Mouse (Mus musculus) megakaryocyte, embryonic 14.5 days (primary cell): ENCODE data around the gene 4921517D22Rik. TPM values are rescaled to one million over a fixed set of nuclear protein-coding genes. Genes with fewer than 3 reads are reported as not detected.
A peak's percentile ranks its signal among the peaks of the same experiment; 100 is the strongest.
"Not testable (repeated sequence)": the region's sequence is repeated elsewhere in the genome, so short reads cannot be mapped to it uniquely, and the experiment has no call there.

Source experiments
- H3K27me3 ChIP-seq: replicated peaks from 2 replicates; pipeline ENCODE3; 2012; ENCODE audit warnings: inconsistent platforms
- H3K36me3 ChIP-seq: replicated peaks from 2 replicates; pipeline ENCODE3; 2012; ENCODE audit warnings: low read length, inconsistent platforms, mixed read lengths
- H3K4me1 ChIP-seq: 2 replicates; pipeline ENCODE4 v1.6.1; 2012; ENCODE audit warnings: inconsistent platforms
- H3K4me3 ChIP-seq: replicated peaks from 2 replicates; pipeline ENCODE3; 2012; ENCODE audit warnings: moderate library complexity, mild to moderate bottlenecking, inconsistent platforms
- H3K9me3 ChIP-seq: 2 replicates; pipeline ENCODE4 v1.6.1; 2012; ENCODE audit warnings: inconsistent platforms
- FLI1 ChIP-seq: IDR thresholded peaks from 2 replicates; pipeline ENCODE4 v1.6.1; 2012; ENCODE audit warnings: low read length, inconsistent platforms, mixed read lengths
- GATA1 ChIP-seq: IDR thresholded peaks from 3 replicates; pipeline ENCODE4 v1.6.1; 2012; ENCODE audit warnings: mixed read lengths, low read length, inconsistent platforms, borderline replicate concordance
- polyA plus RNA-seq: library from polyadenylated mRNA; stranded (reverse); fragments of >175 nt; gene quantifications from 2 replicates; pipeline ENCODE4 v1.2.3, GENCODE M21; 2012; ENCODE audit warnings: low replicate concordance; ENCODE audit not compliant: insufficient read depth

4921517D22Rik gene
- polyA plus RNA-seq, 1 experiment, result not detected

DNA sequence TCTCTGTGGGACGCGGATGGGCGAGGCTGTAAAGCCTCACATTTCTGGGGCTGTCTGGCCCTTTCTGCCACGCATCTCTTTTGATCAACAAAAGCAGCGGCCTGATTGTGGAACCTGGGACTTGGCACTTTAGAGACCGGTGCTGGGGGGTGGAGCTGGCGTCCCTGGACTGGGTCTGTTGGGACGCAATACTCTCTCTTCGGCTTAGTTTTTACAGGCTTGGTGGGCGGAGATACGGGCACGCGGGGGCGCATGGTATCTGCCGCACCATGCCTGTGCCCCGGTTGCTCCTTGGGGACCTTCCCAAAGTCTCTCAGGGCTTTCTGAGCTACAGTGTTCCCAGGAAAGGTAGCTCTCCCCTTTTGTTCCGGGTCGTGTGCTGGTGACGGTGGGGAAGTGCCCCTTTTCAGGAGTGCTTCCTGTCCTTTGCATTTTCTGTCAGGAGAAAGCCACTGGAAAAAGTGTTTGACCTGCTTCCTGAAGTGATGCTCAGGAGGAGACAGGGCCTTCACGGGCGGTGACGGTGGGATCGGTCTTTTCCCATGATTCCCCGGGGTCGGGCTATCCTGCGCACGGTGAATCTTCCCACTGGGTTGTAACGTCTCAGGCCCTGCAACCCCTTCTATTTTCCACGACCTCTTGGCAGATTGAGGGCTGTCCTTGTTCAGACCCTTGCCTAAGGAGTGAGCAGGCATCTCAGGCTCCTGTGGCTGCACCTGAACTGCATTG is 32.4 kb upstream of the 4921517D22Rik start:
- TF ChIP-seq GATA1 (no peak), FLI1 (no peak)
- Histone ChIP-seq H3K36me3 (no peaks in the 10 kb centered on the region), H3K9me3 (peaks cover 18% of the 10 kb centered on the region), H3K4me3 (no peak overlapping the region), H3K4me1 (peaks cover 39% of the 10 kb centered on the region), H3K27me3 (peaks cover 81% of the 10 kb centered on the region)

DNA sequence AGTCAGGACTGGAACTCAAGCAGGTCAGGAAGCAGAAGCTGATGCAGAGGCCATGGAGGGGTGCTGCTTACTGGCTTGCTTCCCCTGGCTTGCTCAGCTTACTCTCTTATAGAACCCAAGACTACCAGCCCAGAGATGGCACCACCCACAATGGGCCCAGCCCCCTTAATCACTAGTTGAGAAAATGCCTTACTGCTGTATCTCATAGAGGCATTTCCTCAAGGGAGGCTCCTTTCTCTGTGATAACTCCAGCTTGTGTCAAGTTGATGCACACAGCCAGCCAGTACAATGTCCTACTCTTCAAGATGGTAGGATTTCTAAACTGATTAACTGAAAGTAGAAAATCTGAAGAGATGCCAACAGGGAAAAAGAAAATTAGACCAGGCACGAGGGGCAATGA is 28.2 kb upstream of the 4921517D22Rik start:
- peaks cover 65% of the 10 kb centered on the region for H3K27me3 ChIP-seq
- H3K4me1 ChIP-seq, result peaks cover 27% of the 10 kb centered on the region
- not testable (repeated sequence) for H3K4me3 ChIP-seq, H3K36me3 ChIP-seq
- peaks cover 21% of the 10 kb centered on the region for H3K9me3 ChIP-seq

DNA sequence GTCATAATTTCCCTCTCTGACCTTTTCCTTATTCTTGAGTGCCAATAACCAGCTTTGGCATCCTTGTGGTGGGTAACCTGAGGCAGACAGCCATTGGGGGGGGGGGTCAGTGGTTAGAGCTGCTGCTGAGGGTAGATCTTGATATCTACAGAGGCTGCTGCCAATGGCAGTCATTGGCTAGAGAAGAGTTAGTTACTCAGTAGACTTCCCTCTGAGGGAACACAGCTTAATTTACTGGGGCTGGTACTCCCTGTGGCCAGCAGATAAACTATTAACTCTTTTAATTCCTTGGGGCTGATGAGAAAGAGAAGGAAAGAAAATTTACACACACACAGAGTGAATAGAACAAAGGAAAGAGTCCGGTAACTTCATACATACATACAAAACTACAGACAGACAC is 25.6 kb upstream of the 4921517D22Rik start:
- TF ChIP-seq FLI1 (no peak), GATA1 (no peak)
- H3K4me1 ChIP-seq, result peaks cover 27% of the 10 kb centered on the region
- no peak overlapping the region for H3K4me3 ChIP-seq
- H3K9me3 ChIP-seq, result peaks cover 18% of the 10 kb centered on the region
- no peaks in the 10 kb centered on the region for H3K36me3 ChIP-seq
- peaks cover 65% of the 10 kb centered on the region for H3K27me3 ChIP-seq

DNA sequence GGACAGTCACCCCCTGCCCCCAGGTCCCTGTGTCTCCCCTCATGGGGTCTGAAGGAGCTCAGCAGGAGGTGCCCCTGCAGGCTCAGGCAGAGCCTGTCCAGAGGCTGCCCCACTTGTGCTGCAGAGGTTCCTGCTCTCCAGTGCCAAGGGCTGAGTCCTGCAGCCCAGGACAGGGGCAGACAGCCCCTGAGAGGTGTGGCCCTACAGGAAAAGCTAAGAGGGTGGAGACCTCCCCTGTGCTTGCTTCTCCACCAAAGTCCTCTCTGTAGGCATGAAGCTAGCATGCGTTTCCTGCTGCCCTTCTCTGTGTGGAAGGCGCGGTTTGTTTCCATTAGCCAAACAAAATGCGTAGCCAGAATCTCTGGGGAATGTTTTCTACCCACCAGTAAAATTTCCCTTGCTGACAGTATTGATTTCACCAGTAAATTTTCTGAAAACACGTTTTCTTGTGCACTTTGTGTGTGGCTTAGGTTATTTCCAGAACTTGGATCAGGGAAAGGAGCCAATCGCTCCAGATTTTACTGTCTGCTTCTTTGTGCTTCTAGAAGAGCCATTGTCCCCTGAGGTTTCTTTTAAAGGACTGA is 25.0 kb upstream of the 4921517D22Rik start:
- H3K4me1 ChIP-seq, result peaks cover 22% of the 10 kb centered on the region
- H3K4me3 ChIP-seq, H3K36me3 ChIP-seq: not testable (repeated sequence)
- peaks cover 65% of the 10 kb centered on the region for H3K27me3 ChIP-seq
- peaks cover 18% of the 10 kb centered on the region for H3K9me3 ChIP-seq

DNA sequence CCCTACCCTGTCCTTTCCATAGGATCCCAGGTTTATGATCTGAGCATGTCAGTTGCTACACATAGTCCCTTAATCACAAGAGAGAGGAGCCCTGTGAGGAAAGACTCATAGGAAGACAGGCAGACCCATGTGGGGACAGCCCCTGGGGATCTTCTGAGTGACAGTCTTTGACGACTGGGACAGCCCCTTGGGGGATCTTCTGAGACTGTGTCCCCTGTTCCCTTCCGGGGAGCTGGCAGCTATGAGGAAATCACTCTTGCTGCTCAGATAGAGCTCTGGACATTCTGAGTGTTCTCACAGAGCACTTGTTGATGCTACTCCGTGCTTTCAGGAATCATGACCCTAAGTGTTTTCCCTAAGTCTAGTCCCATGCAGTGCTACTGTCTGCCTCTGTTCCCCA is 19.8 kb upstream of the 4921517D22Rik start:
- H3K36me3 ChIP-seq, result no peaks in the 10 kb centered on the region
- no peak overlapping the region for H3K4me3 ChIP-seq
- H3K4me1 ChIP-seq, result peaks cover 7% of the 10 kb centered on the region; the same call in 1 of the 2 replicates
- H3K27me3 ChIP-seq, result peaks cover 72% of the 10 kb centered on the region
- no peaks in the 10 kb centered on the region for H3K9me3 ChIP-seq
- no peak for TF ChIP-seq FLI1
- TF ChIP-seq GATA1, result no peak

DNA sequence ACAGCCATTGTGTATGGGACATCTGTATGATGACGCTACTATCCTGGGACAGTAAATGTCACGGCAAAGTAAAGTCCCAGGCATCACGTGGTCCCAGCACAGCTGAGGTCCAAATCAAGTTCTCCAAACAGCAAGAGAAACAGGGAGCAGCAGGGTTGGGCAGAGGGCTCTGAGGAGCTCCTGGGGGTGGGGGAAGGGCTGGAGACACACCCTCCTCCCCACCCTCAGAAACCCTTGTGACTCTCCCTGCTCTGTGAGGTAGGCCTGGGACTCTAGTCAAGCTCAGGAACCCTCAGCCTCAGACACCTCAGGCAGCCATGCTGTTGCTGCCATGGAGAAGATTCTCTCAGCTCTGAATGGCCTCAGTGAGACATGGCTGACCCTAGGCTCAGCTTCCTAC is 18.1 kb upstream of the 4921517D22Rik start, which contains the start of gene Spata31d1b:
Gene Spata31d1b (plus strand): TSS at position 301 of the 400 bp plus-strand sequence.
- not testable (repeated sequence) for H3K4me1 ChIP-seq, H3K36me3 ChIP-seq, H3K4me3 ChIP-seq, H3K9me3 ChIP-seq
- H3K27me3 ChIP-seq, result peaks cover 73% of the 10 kb centered on the region

DNA sequence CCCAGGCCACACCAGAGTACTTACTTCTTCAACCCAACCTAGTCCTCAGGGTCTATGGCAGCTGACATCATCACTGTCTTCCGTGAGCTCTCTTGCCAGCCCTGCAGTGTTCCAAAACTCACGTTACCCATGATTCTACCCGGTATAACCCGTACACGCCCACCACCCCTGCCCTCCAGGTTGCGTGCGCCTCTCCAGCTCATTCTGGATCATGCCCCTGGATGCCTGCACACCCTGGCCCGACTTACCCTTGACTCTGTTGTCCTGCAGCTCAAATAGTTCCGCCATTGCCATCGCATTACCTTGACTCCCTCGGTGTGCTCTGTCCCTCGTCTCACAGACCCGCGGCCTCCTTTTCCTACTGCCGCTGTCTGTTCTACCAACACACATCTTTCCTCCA is 16.3 kb upstream of the 4921517D22Rik start, which contains the start of gene Spata31d1a:
Gene Spata31d1a (minus strand): TSS at position 101 of the 400 bp plus-strand sequence.
- TF ChIP-seq FLI1 (no peak), GATA1 (no peak)
- no peaks in the 10 kb centered on the region for H3K36me3 ChIP-seq
- peak within 1 kb of the TSS; percentile 38 for H3K4me3 ChIP-seq
- 0 out of 2 replicates have a peak, but pooled peaks cover 3% of the 10 kb centered on the region for H3K9me3 ChIP-seq
- H3K27me3 ChIP-seq, result peaks cover 65% of the 10 kb centered on the region
- H3K4me1 ChIP-seq, result peaks cover 2% of the 10 kb centered on the region; the same call in 1 of the 2 replicates

DNA sequence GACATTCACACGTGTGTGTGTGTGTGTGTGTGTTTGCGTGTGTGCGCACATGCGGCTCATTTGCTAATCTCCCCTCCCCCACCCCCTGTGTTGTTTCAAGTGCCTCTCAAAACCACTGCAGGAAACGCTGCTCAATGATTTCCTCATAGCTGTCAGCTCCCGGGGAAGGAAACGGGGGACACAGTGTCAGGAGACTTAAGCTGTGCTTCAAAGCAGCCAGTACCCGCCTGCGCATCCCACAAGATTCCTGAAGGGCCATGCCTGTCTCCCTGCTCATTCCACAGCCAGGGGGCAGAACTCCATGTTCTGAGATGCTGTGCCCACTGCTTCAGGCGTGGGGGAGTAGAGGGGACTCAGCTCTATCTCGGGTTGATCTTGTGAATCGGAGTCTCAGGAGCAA is 10.7 kb upstream of the 4921517D22Rik start:
- H3K4me1 ChIP-seq, result peaks cover 21% of the 10 kb centered on the region
- TF ChIP-seq GATA1, result no peak
- H3K27me3 ChIP-seq, result peaks cover 63% of the 10 kb centered on the region
- peak overlapping the region; percentile 76 for H3K4me3 ChIP-seq
- 0 out of 2 replicates have a peak, but pooled peaks cover 3% of the 10 kb centered on the region for H3K9me3 ChIP-seq
- no peaks in the 10 kb centered on the region for H3K36me3 ChIP-seq

DNA sequence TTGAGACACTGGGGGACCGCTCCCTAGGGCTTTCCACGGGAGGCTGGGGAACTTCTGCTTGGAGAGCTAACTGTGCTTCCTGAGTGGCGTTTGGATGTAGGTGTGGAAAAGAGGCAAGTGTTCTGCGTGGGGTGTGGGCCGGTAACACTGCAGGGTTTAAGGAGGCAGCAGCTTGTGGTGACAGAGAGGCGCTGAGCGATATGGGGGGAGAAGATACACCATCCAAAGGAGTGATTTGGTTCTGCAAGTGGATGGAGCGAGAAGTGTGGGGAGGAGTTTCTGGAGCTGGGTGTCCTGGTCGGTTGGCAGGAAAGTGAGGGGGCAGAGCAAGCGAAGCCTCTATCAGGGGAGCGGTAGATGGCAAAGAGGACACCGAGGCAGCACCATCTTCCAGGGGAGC is 9.6 kb upstream of the 4921517D22Rik start:
- H3K36me3 ChIP-seq, result no peaks in the 10 kb centered on the region
- peaks cover 21% of the 10 kb centered on the region for H3K4me1 ChIP-seq
- peaks cover 63% of the 10 kb centered on the region for H3K27me3 ChIP-seq
- H3K4me3 ChIP-seq, result no peak overlapping the region
- 0 out of 2 replicates have a peak, but pooled peaks cover 3% of the 10 kb centered on the region for H3K9me3 ChIP-seq
- TF ChIP-seq GATA1, result no peak
- TF ChIP-seq FLI1, result no peak

DNA sequence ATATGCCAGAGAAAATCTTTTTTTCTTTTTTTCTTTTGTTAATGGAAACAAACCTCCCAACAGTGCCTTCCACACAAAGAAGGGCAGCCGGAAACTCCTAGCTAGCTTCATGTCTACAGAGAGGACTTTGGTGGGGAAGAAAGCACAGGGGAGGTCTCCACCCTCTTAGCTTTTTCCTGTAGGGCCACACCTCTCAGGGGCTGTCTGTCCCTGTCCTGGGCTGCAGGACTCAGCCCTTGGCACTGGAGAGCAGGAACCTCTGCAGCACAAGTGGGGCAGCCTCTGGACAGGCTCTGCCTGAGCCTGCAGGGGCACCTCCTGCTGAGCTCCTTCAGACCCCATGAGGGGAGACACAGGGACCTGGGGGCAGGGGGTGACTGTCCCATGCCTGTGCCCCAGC is 6.2 kb upstream of the 4921517D22Rik start:
- H3K9me3 ChIP-seq, H3K36me3 ChIP-seq, H3K4me3 ChIP-seq: not testable (repeated sequence)
- peaks cover 65% of the 10 kb centered on the region for H3K27me3 ChIP-seq
- peaks cover 18% of the 10 kb centered on the region for H3K4me1 ChIP-seq

DNA sequence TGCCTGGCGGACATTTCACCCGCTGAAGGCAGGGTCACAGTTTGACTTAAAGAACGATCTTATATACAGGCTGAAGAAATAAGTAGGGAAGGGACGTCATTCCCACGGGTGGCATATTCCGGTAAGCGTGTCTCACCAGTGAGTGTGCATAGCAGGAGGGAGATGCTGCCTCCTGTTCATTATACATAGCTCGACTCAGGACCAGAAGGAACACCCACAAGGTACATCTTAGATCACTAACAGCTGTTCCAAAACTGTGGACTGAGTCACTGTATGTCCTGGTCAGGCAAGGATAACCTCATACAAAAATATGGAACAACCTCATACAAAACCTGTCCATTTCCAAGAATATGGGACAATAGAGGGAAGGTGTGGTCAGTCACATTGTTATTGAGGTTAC is 5.2 kb upstream of the 4921517D22Rik start:
- peaks cover 17% of the 10 kb centered on the region for H3K9me3 ChIP-seq
- no peaks in the 10 kb centered on the region for H3K36me3 ChIP-seq
- TF ChIP-seq FLI1 (no peak), GATA1 (no peak)
- peaks cover 62% of the 10 kb centered on the region for H3K27me3 ChIP-seq
- H3K4me1 ChIP-seq, result peaks cover 8% of the 10 kb centered on the region
- no peak overlapping the region for H3K4me3 ChIP-seq
